Mouse (Mus musculus) limb, embryonic 12.5 days (tissue): ENCODE measurements around the gene Zbtb12. TPM values are rescaled to one million over a fixed set of nuclear protein-coding genes. Genes with fewer than 3 reads are reported as not detected.

ENCODE experiments used
- ATAC-seq: fragments of 200-750 bp; cut with Nextera tagmentation; 2 replicates; pipeline ENCODE4 v1.8.0; 2017; ENCODE audit warnings: low read depth, moderate TSS enrichment; ENCODE audit not compliant: insufficient number of reproducible peaks, insufficient read depth, low FRiP score, low TSS enrichment
- H3K27ac ChIP-seq: fragments of 300-500 bp; sonication (generic); 2 replicates; pipeline ENCODE4 v1.5.1; 2016; ENCODE audit warnings: mild to moderate bottlenecking, moderate library complexity
- H3K27me3 ChIP-seq: fragments of 300-500 bp; sonication (generic); 2 replicates; pipeline ENCODE4 v1.6.1; 2016; ENCODE audit warnings: mild to moderate bottlenecking, moderate library complexity
- H3K36me3 ChIP-seq: fragments of 300-500 bp; sonication (generic); 2 replicates; pipeline ENCODE4 v1.6.1; 2016; ENCODE audit warnings: mild to moderate bottlenecking, moderate library complexity
- H3K4me1 ChIP-seq: fragments of 300-500 bp; sonication (generic); replicated peaks from 2 replicates; pipeline ENCODE4 v1.6.1; 2016
- H3K4me2 ChIP-seq: fragments of 300-500 bp; sonication (generic); 2 replicates; pipeline ENCODE4 v1.6.1; 2016; ENCODE audit warnings: mild to moderate bottlenecking, moderate library complexity
- H3K4me3 ChIP-seq: fragments of 300-500 bp; sonication (generic); replicated peaks from 2 replicates; pipeline ENCODE4 v1.5.1; 2016; ENCODE audit warnings: mild to moderate bottlenecking
- H3K9ac ChIP-seq: fragments of 300-500 bp; sonication (generic); replicated peaks from 2 replicates; pipeline ENCODE4 v1.6.1; 2016; ENCODE audit warnings: mild to moderate bottlenecking, moderate library complexity
- H3K9me3 ChIP-seq: fragments of 300-500 bp; sonication (generic); 2 replicates; pipeline ENCODE4 v1.6.1; 2016; ENCODE audit warnings: mild to moderate bottlenecking, moderate library complexity
- WGBS: fragments of 180-500 bp; shearing (Covaris S2); methylation state at CpG from one replicate; pipeline ENCODE4 v1.1.7; 2016; 5-methylcytosine and 5-hydroxymethylcytosine counted together
- polyA plus RNA-seq: library from polyadenylated mRNA; unstranded; fragments of >200 nt; fragmentation: Nextera tagmentation; extraction: Ambion mirVana; gene quantifications from 2 replicates; pipeline ENCODE4 v1.2.1, GENCODE M21; 2016

The Zbtb12 gene
- polyA plus RNA-seq, 1 experiment from 2014 or later = 9.3 TPM

DNA sequence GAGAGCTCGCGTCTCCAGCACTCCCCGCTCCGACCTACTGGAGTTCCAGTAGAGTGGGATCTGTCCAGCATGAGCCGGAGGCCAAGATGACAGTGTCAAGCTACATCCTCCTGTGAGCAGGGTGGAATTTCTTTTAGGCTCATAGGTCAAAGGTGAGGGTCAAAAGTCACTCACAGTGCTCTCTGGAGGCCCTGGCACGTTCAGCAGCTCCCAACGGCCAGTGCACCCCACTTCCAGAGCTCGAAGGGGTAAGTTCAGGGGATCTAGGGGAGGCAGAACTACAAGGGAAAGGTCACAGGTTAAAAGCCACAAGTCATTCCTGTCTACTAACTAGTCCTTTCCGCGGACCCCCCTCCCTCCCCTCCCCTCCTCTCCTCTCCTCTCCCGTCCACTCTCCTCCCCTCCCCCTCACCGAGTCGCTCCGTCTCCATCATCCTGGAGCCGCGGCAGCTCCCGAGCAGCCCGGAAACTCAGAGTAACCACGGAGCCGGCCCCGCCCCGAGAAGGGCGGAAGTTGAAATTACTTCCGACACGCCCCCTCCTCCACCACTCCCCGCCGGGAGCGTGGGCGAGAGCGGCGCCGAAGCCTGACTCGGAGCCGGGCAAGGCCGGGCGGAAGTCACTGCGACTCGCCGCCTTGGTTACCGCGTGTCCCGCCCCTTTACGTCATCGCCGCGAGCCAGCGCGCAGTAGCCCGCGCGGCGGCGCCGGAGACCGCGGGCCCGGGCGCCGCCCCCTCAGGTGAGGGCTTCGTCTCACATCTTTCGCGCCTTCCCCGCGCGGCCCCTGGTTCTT lies 29.4 kb upstream of the Zbtb12 start, which contains the start of the genes Skiv2l and Nelfe:
Gene Skiv2l, minus strand, starts transcription at position 489 of the 795 bp plus-strand sequence.
Gene Nelfe, plus strand, starts transcription at position 670 of the 795 bp plus-strand sequence.
- peaks cover 70% of the 10 kb centered on the region for H3K36me3 ChIP-seq
- under 1% methylated on average over 54 of the region's 65 CpGs for WGBS
- H3K27ac ChIP-seq = peak within 1 kb of the TSS; percentile 36; the same call in 1 of the 2 replicates
- ATAC-seq = peak; percentile 93
- H3K9me3 ChIP-seq = no peaks in the 10 kb centered on the region
- peak within 1 kb of the TSS; percentile 83 for H3K9ac ChIP-seq
- peak within 1 kb of the TSS; percentile 93 for H3K4me3 ChIP-seq
- H3K27me3 ChIP-seq = no peaks in the 10 kb centered on the region
- H3K4me1 ChIP-seq = peaks cover 17% of the 10 kb centered on the region
- peak within 1 kb of the TSS; percentile 84 for H3K4me2 ChIP-seq

DNA sequence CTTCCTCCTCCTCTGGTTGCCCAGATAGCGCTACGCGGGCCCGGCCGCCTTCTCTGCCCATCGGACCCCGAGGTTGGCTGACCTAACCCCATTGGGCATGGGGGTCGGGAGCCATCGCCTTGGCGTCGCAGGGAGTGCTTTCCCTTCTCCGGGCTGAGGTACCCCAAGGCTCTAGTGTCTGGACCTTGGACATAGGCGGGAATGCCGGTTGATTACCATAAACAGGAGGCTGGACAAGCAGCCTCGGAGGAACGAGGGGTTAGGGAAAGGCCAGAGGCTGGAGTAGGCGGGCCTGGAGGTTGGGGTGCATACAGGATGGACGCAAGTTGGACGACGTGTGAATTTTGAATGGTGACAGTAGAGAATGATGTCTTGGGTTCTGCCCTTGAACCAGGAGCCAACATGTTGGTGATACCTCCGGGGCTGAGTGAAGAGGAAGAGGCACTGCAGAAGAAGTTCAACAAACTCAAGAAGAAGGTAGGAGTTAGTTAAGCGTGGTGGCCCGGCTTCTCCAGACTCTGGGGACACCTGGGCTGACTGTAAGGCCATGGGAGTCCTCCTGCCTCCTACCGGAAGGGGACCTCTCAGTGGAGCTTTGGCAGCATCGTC lies 28.7 kb upstream of the Zbtb12 start:
- ATAC-seq = peak; percentile 44; the same call in 1 of the 2 replicates
- Histone ChIP-seq H3K36me3 (peaks cover 69% of the 10 kb centered on the region), H3K9me3 (no peaks in the 10 kb centered on the region), H3K4me3 (peak overlapping the region; percentile 93), H3K27ac (peak overlapping the region; percentile 36; the same call in 1 of the 2 replicates), H3K4me1 (peaks cover 17% of the 10 kb centered on the region), H3K27me3 (no peaks in the 10 kb centered on the region), H3K9ac (peak overlapping the region; percentile 83), H3K4me2 (peak overlapping the region; percentile 84)
- under 1% methylated on average over 25 of the region's 25 CpGs for WGBS

DNA sequence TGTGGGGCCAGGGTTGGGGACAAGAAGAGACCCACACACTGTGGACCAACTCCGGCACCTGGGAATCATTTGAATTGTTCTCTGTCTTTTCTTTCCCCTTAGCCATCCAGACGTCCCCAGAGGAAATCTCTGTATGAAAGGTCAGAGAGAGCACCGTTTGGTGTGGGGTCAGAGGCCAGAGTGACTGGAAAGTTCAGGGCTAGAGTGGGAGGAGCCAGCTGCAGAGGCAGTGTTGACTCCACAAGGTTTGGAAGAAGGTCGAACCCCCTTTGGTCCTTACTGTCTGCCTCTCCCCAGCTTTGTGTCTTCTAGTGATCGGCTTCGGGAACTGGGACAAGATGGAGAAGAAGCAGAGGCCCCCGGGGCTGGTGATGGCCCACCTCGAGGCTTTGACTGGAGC lies 25.8 kb upstream of the Zbtb12 start:
- Histone ChIP-seq H3K9ac (no peak overlapping the region), H3K36me3 (peaks cover 70% of the 10 kb centered on the region), H3K9me3 (no peaks in the 10 kb centered on the region), H3K4me2 (no peak overlapping the region), H3K4me3 (no peak overlapping the region), H3K27ac (no peak overlapping the region), H3K4me1 (peaks cover 17% of the 10 kb centered on the region), H3K27me3 (no peaks in the 10 kb centered on the region)
- 76% methylated on average over 8 of the region's 8 CpGs for WGBS
- ATAC-seq = no peak

DNA sequence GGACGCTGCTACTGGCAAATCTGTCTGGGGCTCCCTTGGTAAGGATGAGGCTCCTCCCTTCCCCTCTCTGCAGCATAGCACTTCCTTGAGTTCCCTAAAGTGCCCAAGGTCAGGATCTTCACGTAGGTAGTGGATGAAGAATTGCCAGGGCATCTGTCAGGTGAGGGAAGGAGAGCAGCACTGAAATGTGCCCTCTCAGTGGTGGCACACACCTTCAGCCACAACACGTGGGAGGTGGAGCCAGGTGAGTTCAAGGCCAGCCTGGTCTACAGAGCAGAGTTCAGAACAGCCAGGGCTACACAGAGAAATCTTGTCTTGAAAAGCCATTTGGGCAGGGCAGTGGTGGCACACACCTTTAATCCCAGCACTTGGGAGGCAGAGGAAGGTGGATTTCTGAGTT lies 24.5 kb upstream of the Zbtb12 start:
- Histone ChIP-seq H3K27ac (no peak overlapping the region), H3K27me3 (no peaks in the 10 kb centered on the region), H3K36me3 (peaks cover 70% of the 10 kb centered on the region), H3K4me2 (no peak overlapping the region), H3K4me1 (peaks cover 12% of the 10 kb centered on the region), H3K9ac (no peak overlapping the region), H3K9me3 (no peaks in the 10 kb centered on the region), H3K4me3 (no peak overlapping the region)
- no peak for ATAC-seq
- 76% methylated on average over 3 of the region's 3 CpGs for WGBS

DNA sequence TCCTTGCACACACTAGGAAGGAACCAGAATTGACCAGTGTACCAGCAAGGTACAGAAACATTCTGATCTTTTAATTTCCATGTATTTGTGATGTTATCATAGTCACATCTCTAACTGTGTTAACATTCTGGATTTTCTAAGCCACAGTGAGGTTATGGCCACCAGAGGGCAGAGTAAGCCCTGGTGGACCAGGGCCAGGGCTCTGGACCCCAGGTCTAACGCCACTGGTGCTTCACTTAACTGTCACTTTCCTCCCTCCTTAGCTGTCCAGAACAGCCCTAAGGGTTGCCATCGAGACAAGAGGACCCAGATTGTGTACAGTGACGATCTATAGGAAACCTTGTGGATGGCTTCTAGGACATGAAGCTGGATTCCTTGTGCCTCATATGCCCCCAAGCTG lies 23.5 kb upstream of the Zbtb12 start:
- no peak overlapping the region for H3K27ac ChIP-seq
- no peak for ATAC-seq
- H3K27me3 ChIP-seq = no peaks in the 10 kb centered on the region
- H3K4me1 ChIP-seq = peaks cover 11% of the 10 kb centered on the region
- no peak overlapping the region for H3K4me2 ChIP-seq
- peaks cover 70% of the 10 kb centered on the region for H3K36me3 ChIP-seq
- WGBS = 39% methylated on average over 3 of the region's 3 CpGs
- H3K9me3 ChIP-seq = no peaks in the 10 kb centered on the region
- H3K4me3 ChIP-seq = no peak overlapping the region
- no peak overlapping the region for H3K9ac ChIP-seq

DNA sequence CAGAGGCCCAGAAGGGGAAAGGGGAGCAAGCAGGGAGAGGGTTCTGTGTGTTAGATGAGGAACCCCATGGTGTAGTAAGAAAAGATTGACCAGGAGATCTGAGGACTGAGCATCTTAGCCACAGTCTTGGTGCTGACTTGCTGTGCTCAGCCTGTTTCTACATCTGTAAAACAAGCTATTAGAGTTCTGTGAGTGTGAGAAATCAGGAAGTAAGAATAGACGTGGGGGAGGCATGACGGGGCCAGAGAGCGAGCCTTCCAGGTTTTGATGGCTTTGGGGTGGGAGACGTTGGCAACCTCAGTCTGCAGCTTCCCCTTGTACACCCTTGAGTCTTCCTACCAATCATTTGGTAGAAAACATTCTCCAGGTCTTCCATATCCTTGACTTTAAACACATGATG lies 20.6 kb upstream of the Zbtb12 start:
- no peak overlapping the region for H3K9ac ChIP-seq
- no peak for ATAC-seq
- 81% methylated on average over 4 of the region's 4 CpGs for whole genome bisulfite sequencing
- H3K27me3 ChIP-seq = no peaks in the 10 kb centered on the region; the same call in 1 of the 2 replicates
- H3K4me3 ChIP-seq = no peak overlapping the region
- no peak overlapping the region for H3K4me2 ChIP-seq
- no peak overlapping the region for H3K27ac ChIP-seq
- peaks cover 47% of the 10 kb centered on the region for H3K36me3 ChIP-seq
- H3K4me1 ChIP-seq = no peaks in the 10 kb centered on the region; the same call in 1 of the 2 replicates
- no peaks in the 10 kb centered on the region for H3K9me3 ChIP-seq

DNA sequence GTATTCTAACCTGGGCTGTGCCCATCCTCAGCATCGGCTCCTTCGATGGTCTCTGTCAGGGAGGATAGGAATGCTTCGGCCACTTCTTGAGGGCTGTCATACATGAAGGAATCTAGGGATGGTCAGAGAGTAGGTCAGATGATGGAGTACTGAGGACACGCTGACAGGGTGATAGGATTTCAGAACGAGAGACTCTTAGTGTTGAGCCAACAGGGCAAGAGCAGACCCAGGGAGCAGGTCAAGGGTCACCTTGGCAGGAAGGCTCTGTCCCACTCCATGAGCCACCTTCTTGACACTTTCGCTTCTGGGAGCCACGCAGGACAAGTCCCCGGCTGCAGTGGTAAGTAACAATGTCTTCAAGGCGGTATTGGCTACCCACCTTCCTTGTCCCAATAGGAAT lies 18.8 kb upstream of the Zbtb12 start:
- Histone ChIP-seq H3K4me3 (no peak overlapping the region), H3K27ac (no peak overlapping the region), H3K36me3 (peaks cover 29% of the 10 kb centered on the region), H3K9ac (no peak overlapping the region), H3K4me2 (no peak overlapping the region), H3K4me1 (no peaks in the 10 kb centered on the region; the same call in 1 of the 2 replicates), H3K27me3 (no peaks in the 10 kb centered on the region; the same call in 1 of the 2 replicates), H3K9me3 (no peaks in the 10 kb centered on the region)
- WGBS = 85% methylated on average over 9 of the region's 9 CpGs
- ATAC-seq = no peak

DNA sequence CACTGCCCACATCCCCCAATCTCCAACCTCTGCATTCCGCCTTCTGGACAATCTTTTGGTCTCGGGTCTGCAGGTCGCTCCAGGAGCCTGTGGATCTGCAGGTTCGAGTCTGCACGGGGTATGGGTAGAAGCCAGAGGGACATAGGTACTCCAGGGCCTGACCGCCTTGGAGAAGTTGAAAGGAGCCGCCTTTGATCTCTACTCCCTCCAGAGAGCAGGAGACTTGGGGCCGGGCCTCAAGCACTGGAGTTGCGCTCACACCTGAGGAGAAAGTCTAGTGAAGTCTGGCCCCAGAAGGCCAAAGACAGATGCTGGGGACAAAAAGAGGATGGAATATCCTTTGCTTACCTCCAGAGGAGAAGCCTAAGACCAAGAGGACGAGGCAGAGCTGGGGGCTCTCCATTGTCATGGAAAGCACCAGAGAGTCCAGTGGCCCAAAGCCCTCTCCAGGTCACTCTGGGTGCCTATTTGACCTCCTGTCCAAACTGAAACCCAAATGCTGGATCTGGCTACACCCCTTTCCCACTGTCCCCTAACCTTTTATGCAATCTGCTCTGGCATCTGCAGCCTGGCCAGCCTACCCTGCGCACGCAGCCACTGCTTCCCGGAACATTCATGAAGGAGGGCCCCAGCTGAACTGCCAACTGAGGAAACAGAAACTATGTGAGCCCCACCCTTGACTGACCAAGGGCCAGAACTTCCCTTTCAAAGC lies 17.4 kb upstream of the Zbtb12 start:
- H3K27ac ChIP-seq = no peak overlapping the region

DNA sequence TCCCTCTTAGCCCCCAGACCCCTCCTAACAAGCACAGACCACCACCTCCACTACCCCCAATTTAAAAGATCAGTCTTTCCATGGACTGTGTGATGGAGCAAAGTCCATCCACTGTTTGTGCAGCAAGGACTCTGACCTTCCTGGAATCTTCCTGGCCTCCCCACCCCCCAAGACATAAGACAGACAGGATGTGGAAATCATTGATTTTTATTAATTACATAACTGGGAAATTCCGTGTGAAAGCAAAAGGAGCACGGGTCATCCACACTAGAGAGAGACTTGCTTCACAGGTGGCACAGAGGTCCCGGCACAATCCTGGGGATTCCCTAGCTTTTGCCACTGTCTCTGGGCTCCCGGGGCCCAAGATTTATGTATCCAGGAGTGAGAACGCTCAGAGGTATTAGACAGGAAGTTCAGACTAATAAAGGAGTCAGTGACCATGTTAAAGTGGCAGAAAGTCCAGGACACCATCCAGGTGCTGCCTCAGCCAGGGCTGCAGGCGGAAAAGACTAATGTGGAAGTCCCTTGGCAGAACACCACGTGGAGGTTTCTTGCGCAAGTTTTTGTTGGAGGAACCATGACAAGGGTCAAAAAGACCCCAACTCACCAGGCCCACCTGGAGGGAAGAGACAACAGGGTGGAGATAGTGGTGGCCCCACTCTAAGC lies 16.7 kb upstream of the Zbtb12 start, which contains the start of gene Cfb:
Gene Cfb, minus strand, starts transcription at position 103 of the 666 bp plus-strand sequence.
- ATAC-seq = no peak
- no peak within 1 kb of the TSS for H3K9ac ChIP-seq

More for the DNA sequence above, 17.4 kb upstream of the Zbtb12 start:
- peaks cover 16% of the 10 kb centered on the region for H3K36me3 ChIP-seq
- H3K4me2 ChIP-seq = no peak overlapping the region
- ATAC-seq = no peak
- H3K4me1 ChIP-seq = no peaks in the 10 kb centered on the region; the same call in 1 of the 2 replicates
- no peaks in the 10 kb centered on the region for H3K9me3 ChIP-seq
- no peaks in the 10 kb centered on the region; the same call in 1 of the 2 replicates for H3K27me3 ChIP-seq
- 66% methylated on average over 13 of the region's 13 CpGs for WGBS
- no peak overlapping the region for H3K4me3 ChIP-seq
- no peak overlapping the region for H3K9ac ChIP-seq

DNA sequence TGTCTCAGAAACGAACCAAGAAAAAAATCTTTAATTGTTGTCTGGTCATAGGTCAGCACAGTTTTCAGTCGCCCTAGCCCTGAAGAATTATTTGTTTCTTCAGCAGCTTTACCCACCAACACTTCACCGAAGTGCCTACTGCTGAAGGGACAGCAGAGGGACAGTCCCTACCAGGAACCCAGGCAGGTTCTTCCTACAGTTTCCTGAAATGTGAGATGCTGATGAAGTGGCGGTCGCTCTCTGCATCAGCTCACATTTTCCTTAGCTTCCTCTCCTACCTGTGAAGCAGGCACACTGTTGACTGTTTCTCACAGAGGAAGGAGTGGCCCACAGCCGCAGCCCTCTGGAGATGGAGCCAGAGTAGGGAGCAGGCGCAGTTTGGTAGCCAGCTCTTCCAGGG lies 13.3 kb upstream of the Zbtb12 start:
- Histone ChIP-seq H3K36me3 (no peaks in the 10 kb centered on the region), H3K4me3 (no peak overlapping the region), H3K9ac (no peak overlapping the region; the same call in 1 of the 2 replicates), H3K27me3 (no peaks in the 10 kb centered on the region; the same call in 1 of the 2 replicates), H3K4me1 (peaks cover 4% of the 10 kb centered on the region; the same call in 1 of the 2 replicates), H3K4me2 (no peak overlapping the region), H3K27ac (no peak overlapping the region), H3K9me3 (no peaks in the 10 kb centered on the region)
- 63% methylated on average over 7 of the region's 7 CpGs for WGBS
- no peak for ATAC-seq

More for the DNA sequence above, 16.7 kb upstream of the Zbtb12 start, which contains the start of gene Cfb:
- Histone ChIP-seq H3K4me3 (no peak within 1 kb of the TSS), H3K36me3 (peaks cover 9% of the 10 kb centered on the region), H3K27ac (no peak within 1 kb of the TSS), H3K9me3 (no peaks in the 10 kb centered on the region), H3K4me2 (no peak within 1 kb of the TSS), H3K27me3 (no peaks in the 10 kb centered on the region; the same call in 1 of the 2 replicates), H3K4me1 (peaks cover 2% of the 10 kb centered on the region; the same call in 1 of the 2 replicates)
- WGBS = 59% methylated on average over 8 of the region's 8 CpGs
